Mouse (Mus musculus) liver, adult 2 months (tissue): ENCODE measurements around the gene Fam219a.

Experiments
- CTCF ChIP-seq: fragments of 200-500 bp; IDR thresholded peaks from 2 replicates; pipeline ENCODE4 v1.5.1; 2011; ENCODE audit warnings: low read depth, low read length, control low read depth
- POLR2A ChIP-seq: fragments of 200-500 bp; IDR thresholded peaks from 2 replicates; pipeline ENCODE4 v1.6.1; 2011; ENCODE audit warnings: low read length, control low read depth; ENCODE audit not compliant: insufficient read depth; ENCODE audit errors: extremely low read depth

GRCm38 (mm10) chr4:41542136-41542535, 27.2 kb downstream of the Fam219a start:
- no peak for TF ChIP-seq CTCF
- TF ChIP-seq POLR2A = no peak
